Mouse (Mus musculus) small intestine, adult 2 months (tissue): ENCODE measurements at regions not wholly inside any gene's neighbourhood (a gene's known extent, or its start where the extent isn't known, plus 50 kb on each side); places are given as distances from the start of the nearest gene placed in this dataset.

ENCODE experiments used
- H3K27ac ChIP-seq: fragments of 200-500 bp; 2 replicates; pipeline ENCODE4 v1.5.1; 2012; ENCODE audit warnings: low read depth, low read length, control low read depth, inconsistent platforms; ENCODE audit not compliant: insufficient read depth
- H3K27me3 ChIP-seq: fragments of 200-500 bp; 2 replicates; pipeline ENCODE4 v1.6.1; 2012; ENCODE audit warnings: mild to moderate bottlenecking, moderate library complexity, low read length, inconsistent platforms; ENCODE audit not compliant: control insufficient read depth, insufficient read depth
- H3K36me3 ChIP-seq: fragments of 200-500 bp; 2 replicates; pipeline ENCODE4 v1.6.1; 2012; ENCODE audit warnings: mild to moderate bottlenecking, low read length, control low read depth, inconsistent platforms; ENCODE audit not compliant: control insufficient read depth, insufficient read depth
- H3K4me1 ChIP-seq: fragments of 200-500 bp; 2 replicates; pipeline ENCODE4 v1.6.1; 2012; ENCODE audit warnings: low read length, inconsistent platforms, mixed read lengths; ENCODE audit not compliant: control insufficient read depth, insufficient read depth, insufficient read length
- H3K4me3 ChIP-seq: fragments of 200-500 bp; 2 replicates; pipeline ENCODE4 v1.5.1; 2012; ENCODE audit warnings: low read depth, mild to moderate bottlenecking, control low read depth, inconsistent platforms, low read length, moderate library complexity
- CTCF ChIP-seq: fragments of 200-500 bp; IDR thresholded peaks from 2 replicates; pipeline ENCODE4 v1.5.1; 2012; ENCODE audit warnings: low read depth, mild to moderate bottlenecking, control low read depth, inconsistent platforms, low read length, moderate library complexity, mixed read lengths; ENCODE audit not compliant: insufficient replicate concordance, insufficient read length; ENCODE audit errors: extremely low read depth
- POLR2A ChIP-seq: fragments of 200-500 bp; IDR thresholded peaks from 2 replicates; pipeline ENCODE4 v1.6.1; 2012; ENCODE audit warnings: low read depth, mild to moderate bottlenecking, control low read depth, inconsistent platforms, low read length, moderate library complexity
- WGBS: fragments of 180-500 bp; shearing (Covaris S2); methylation state at CpG from one replicate; pipeline ENCODE4 v1.1.7; 2018; 5-methylcytosine and 5-hydroxymethylcytosine counted together

GRCm38 (mm10) chr13:107838126-107838715, 206.0 kb upstream of the Smim15 start:
- 38% methylated on average over 9 of the region's 9 CpGs for WGBS
- Histone ChIP-seq H3K4me1 (peaks cover 14% of the 10 kb centered on the region), H3K27me3 (no peaks in the 10 kb centered on the region), H3K27ac (peak overlapping the region; percentile 14; the same call in 1 of the 2 replicates), H3K4me3 (peak overlapping the region; percentile 45), H3K36me3 (no peaks in the 10 kb centered on the region)
- TF ChIP-seq POLR2A = no peak
- TF ChIP-seq CTCF = no peak

GRCm38 (mm10) chr13:107837206-107837952, 206.9 kb upstream of the Smim15 start:
- Histone ChIP-seq H3K4me3 (no peak overlapping the region), H3K4me1 (peaks cover 14% of the 10 kb centered on the region), H3K27me3 (no peaks in the 10 kb centered on the region), H3K36me3 (no peaks in the 10 kb centered on the region), H3K27ac (no peak overlapping the region)
- 35% methylated on average over 5 of the region's 5 CpGs for WGBS
- no peak for TF ChIP-seq CTCF
- no peak for TF ChIP-seq POLR2A

- no peak for TF ChIP-seq CTCF
- no peak for TF ChIP-seq POLR2A
- WGBS = 78% methylated on average over 9 of the region's 9 CpGs
Observed at GRCm38 (mm10) chr13:107835756-107836385, 208.4 kb upstream of the Smim15 start.

GRCm38 (mm10) chr13:107831997-107832396, 212.2 kb upstream of the Smim15 start:
- H3K4me3 ChIP-seq = no peak overlapping the region
- H3K27me3 ChIP-seq = no peaks in the 10 kb centered on the region
- peaks cover 3% of the 10 kb centered on the region for H3K4me1 ChIP-seq
- no peak overlapping the region for H3K27ac ChIP-seq
- no peaks in the 10 kb centered on the region for H3K36me3 ChIP-seq
- WGBS = 55% methylated on average over 5 of the region's 5 CpGs
- no peak for TF ChIP-seq POLR2A
- no peak for TF ChIP-seq CTCF

More at GRCm38 (mm10) chr13:107835756-107836385, 208.4 kb upstream of the Smim15 start:
- no peak overlapping the region for H3K27ac ChIP-seq
- no peak overlapping the region for H3K4me3 ChIP-seq
- H3K36me3 ChIP-seq = no peaks in the 10 kb centered on the region
- H3K27me3 ChIP-seq = no peaks in the 10 kb centered on the region
- peaks cover 16% of the 10 kb centered on the region for H3K4me1 ChIP-seq

- 2% methylated on average over 17 of the region's 17 CpGs for WGBS
- Histone ChIP-seq H3K27ac (0 out of 2 replicates have a peak overlapping the region, but pooled peaks have one; percentile 12), H3K36me3 (no peaks in the 10 kb centered on the region), H3K27me3 (no peaks in the 10 kb centered on the region), H3K4me3 (peak overlapping the region; percentile 48), H3K4me1 (peaks cover 3% of the 10 kb centered on the region)
- no peak for TF ChIP-seq POLR2A
- TF ChIP-seq CTCF = no peak
Observed at GRCm38 (mm10) chr13:107831221-107831681, 213.0 kb upstream of the Smim15 start.

- Histone ChIP-seq H3K36me3 (no peaks in the 10 kb centered on the region), H3K4me1 (peaks cover 3% of the 10 kb centered on the region), H3K27ac (no peak overlapping the region), H3K4me3 (no peak overlapping the region), H3K27me3 (no peaks in the 10 kb centered on the region)
- no peak for TF ChIP-seq POLR2A
- TF ChIP-seq CTCF = no peak
- 66% methylated on average over 2 of the region's 2 CpGs for WGBS
Observed at GRCm38 (mm10) chr13:107830281-107830680, 214.0 kb upstream of the Smim15 start.

GRCm38 (mm10) chr13:107829861-107830260, 214.4 kb upstream of the Smim15 start:
- no peaks in the 10 kb centered on the region for H3K27me3 ChIP-seq
- no peak overlapping the region for H3K27ac ChIP-seq
- peaks cover 3% of the 10 kb centered on the region for H3K4me1 ChIP-seq
- WGBS = 93% methylated on average over 4 of the region's 4 CpGs
- no peak for TF ChIP-seq CTCF
- TF ChIP-seq POLR2A = no peak
- H3K36me3 ChIP-seq = no peaks in the 10 kb centered on the region
- H3K4me3 ChIP-seq = no peak overlapping the region
